In the genomic region with DNA sequence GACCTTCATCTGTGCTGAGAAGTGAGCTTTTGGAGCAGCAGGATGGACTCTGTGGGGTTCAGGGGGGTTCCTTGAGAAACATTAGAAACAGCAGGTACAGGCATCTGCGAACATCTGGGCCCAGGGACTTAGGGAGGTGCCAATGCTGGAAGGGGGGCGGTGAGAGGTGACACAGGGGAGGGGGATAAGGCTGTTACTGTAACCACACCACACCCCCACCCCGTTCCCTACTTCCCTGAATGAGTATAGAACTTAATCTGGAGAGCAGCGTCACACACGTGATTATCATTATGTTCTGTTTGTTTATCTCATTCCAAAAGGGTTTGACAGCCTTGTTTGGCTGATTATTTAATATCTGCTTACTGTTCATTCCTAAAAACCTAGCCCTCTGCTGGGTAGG, we compare ENCODE assay signal across 19 mouse cellular contexts.
"Had no signal": no experiment of that assay in that cellular context is flagged by ENCODE, and none has a peak within 500 bp of the region (broad histone marks: within the 10 kb centered on the region; RNA-seq: fewer than 3 reads in every experiment).

No protein-coding gene starts in this region.

- ATAC-seq: intestine, embryonic 15.5 days; lung, postnatal 0 days had no signal

- H3K36me3 ChIP-seq: intestine, embryonic 15.5 days had no signal

- H3K27me3 ChIP-seq: intestine, embryonic 15.5 days; kidney, embryonic 15.5 days; stomach, embryonic 15.5 days had no signal

- H3K27ac ChIP-seq: intestine, embryonic 15.5 days; kidney, embryonic 15.5 days; left cerebral cortex, adult 2 months; macrophage; stomach, embryonic 15.5 days had no signal

- H3K4me3 ChIP-seq: intestine, embryonic 15.5 days; kidney, embryonic 15.5 days; left cerebral cortex, adult 2 months; megakaryocyte, embryonic 14.5 days; stomach, embryonic 15.5 days had no signal

- DNase-seq: kidney, adult 11 months; kidney, adult 8-10 months; kidney, postnatal 10 days; kidney, postnatal 36 days; layer of hippocampus, postnatal 36 days; lung, embryonic 14.5 days; midbrain, embryonic 14.5 days; right cerebral cortex, adult 18-20 months; right cerebral cortex, postnatal 25 days; spleen, adult 18-20 months; thymus, postnatal 36 days had no signal

- H3K4me2 ChIP-seq: intestine, embryonic 15.5 days; kidney, embryonic 15.5 days; lung, embryonic 14.5 days; midbrain, embryonic 11.5 days; stomach, embryonic 15.5 days had no signal

- H3K9ac ChIP-seq: intestine, embryonic 15.5 days; kidney, embryonic 15.5 days; lung, embryonic 14.5 days; stomach, embryonic 15.5 days had no signal

- H3K9me3 ChIP-seq: intestine, embryonic 15.5 days; kidney, embryonic 15.5 days; stomach, embryonic 15.5 days had no signal

- H3K4me1 ChIP-seq: megakaryocyte, embryonic 14.5 days; stomach, embryonic 15.5 days had no signal
